Comparison of ENCODE assay signal across 8 mouse cellular contexts in genomic region chr1:168416729-168417437, GRCm38 (mm10). TPM values are rescaled to one million over a fixed set of nuclear protein-coding genes. Genes with fewer than 3 reads are reported as not detected.
A peak's percentile ranks its signal among the peaks of the same experiment; 100 is the strongest.
DNase-seq lines count a peak whose midpoint lies in the region; ATAC-seq lines count a peak whose summit lies in the region.

No protein-coding gene starts in this region.

- peaks cover 40% of the 10 kb centered on the region for H3K36me3 ChIP-seq in forebrain, embryonic 12.5 days (replicated peaks)
- peaks cover 36% of the 10 kb centered on the region for H3K36me3 ChIP-seq in limb, embryonic 12.5 days

- H3K27me3 ChIP-seq in forebrain, embryonic 12.5 days = no peaks in the 10 kb centered on the region
- no peaks in the 10 kb centered on the region for H3K27me3 ChIP-seq in limb, embryonic 12.5 days

- 6% methylated on average over 11 of the region's 11 CpGs for WGBS in forebrain, embryonic 12.5 days
- WGBS in limb, embryonic 12.5 days = 14% methylated on average over 11 of the region's 11 CpGs

- peaks cover 49% of the 10 kb centered on the region for H3K4me1 ChIP-seq in forebrain, embryonic 12.5 days
- peaks cover 40% of the 10 kb centered on the region for H3K4me1 ChIP-seq in limb, embryonic 12.5 days (replicated peaks)

- peak overlapping the region; percentile 85 for H3K27ac ChIP-seq in forebrain, embryonic 12.5 days
- no peak overlapping the region for H3K27ac ChIP-seq in limb, embryonic 12.5 days

- peak overlapping the region; percentile 41 for H3K4me2 ChIP-seq in forebrain, embryonic 12.5 days
- H3K4me2 ChIP-seq in limb, embryonic 12.5 days = no peak overlapping the region

- peak; percentile 59 for ATAC-seq in forebrain, embryonic 12.5 days (ENCODE audit: low FRiP score)
- ATAC-seq in limb, embryonic 12.5 days (ENCODE audit: insufficient number of reproducible peaks, insufficient read depth, low FRiP score, low TSS enrichment, low read depth) = no peak

- 0 out of 2 replicates have a peak overlapping the region, but pooled peaks have one; percentile 9 for H3K4me3 ChIP-seq in forebrain, embryonic 12.5 days (replicated peaks)
- no peak overlapping the region for H3K4me3 ChIP-seq in limb, embryonic 12.5 days (replicated peaks)

- no peaks in the 10 kb centered on the region for H3K9me3 ChIP-seq in forebrain, embryonic 12.5 days
- no peaks in the 10 kb centered on the region for H3K9me3 ChIP-seq in limb, embryonic 12.5 days

- peak; percentile 72 for DNase-seq in adrenal gland, adult 2 months
- no peak for DNase-seq in adrenal gland, adult 18-20 months (ENCODE audit: low spot score in 2 of 2)
- DNase-seq in 3134 (ENCODE audit: extremely low read depth, insufficient read length, low spot score) = peak; percentile 40
- no peak for DNase-seq in right cerebral cortex, adult 18-20 months
- no peak for DNase-seq in left cerebral cortex, adult 9 months (ENCODE audit: low spot score in 2 of 2)
- DNase-seq in gastrocnemius, postnatal 4 days (ENCODE audit: low spot score in 2 of 2) = no peak

- peak overlapping the region; percentile 56 for H3K9ac ChIP-seq in forebrain, embryonic 12.5 days
- H3K9ac ChIP-seq in limb, embryonic 12.5 days (replicated peaks) = 0 out of 2 replicates have a peak overlapping the region, but pooled peaks have one; percentile 23

RNA-seq across cellular contexts. Expression of gene Pbx1, which starts 15.2 kb away (rescaled TPM):
- total RNA-seq in adrenal gland, adult 2 months (2021) = 100 to 1,000 TPM; 148 to 210 TPM
- 35.7 and 66.2 TPM in 2 replicates for polyA plus RNA-seq in adrenal gland, adult 2 months (2012; rRNA removed)
- total RNA-seq in adrenal gland, adult 18-20 months (2021) = 100 to 1,000 TPM; 143 to 202 TPM
- polyA plus RNA-seq in forebrain, embryonic 12.5 days (2016; fragmentation: Nextera tagmentation; extraction: Ambion mirVana) = 69.4 and 72.2 TPM in 2 replicates
- 30.9 and 32.9 TPM in 2 replicates for polyA plus RNA-seq in limb, embryonic 12.5 days (2016; fragmentation: Nextera tagmentation; extraction: Ambion mirVana)
- 10 to 100 TPM; 44.6 to 50.6 TPM for total RNA-seq in gastrocnemius, postnatal 4 days (2021)

Comparison
In these comparisons a context has a peak if more than half of its experiments do, and no peak if none do; other contexts are left out.
1. DNase-seq: peak in adrenal gland, adult 2 months (single experiment) and 3134 (single experiment); none in adrenal gland, adult 18-20 months (0 of 2), right cerebral cortex, adult 18-20 months (single experiment), left cerebral cortex, adult 9 months (0 of 2) and gastrocnemius, postnatal 4 days (0 of 2).